Mouse (Mus musculus) hindbrain, embryonic 15.5 days (tissue): ENCODE measurements at regions not wholly inside any gene's neighbourhood (a gene's known extent, or its start where the extent isn't known, plus 50 kb on each side); places are given as distances from the start of the nearest gene placed in this dataset.

Experiments used
- ATAC-seq: fragments of 200-750 bp; cut with Nextera tagmentation; 2 replicates; pipeline ENCODE4 v1.8.0; 2017; ENCODE audit warnings: low read depth, moderate number of reproducible peaks, moderate TSS enrichment; ENCODE audit not compliant: low FRiP score
- H3K27ac ChIP-seq: fragments of 300-500 bp; sonication (generic); replicated peaks from 2 replicates; pipeline ENCODE4 v1.5.1; 2015; ENCODE audit warnings: mild to moderate bottlenecking, inconsistent platforms
- H3K27me3 ChIP-seq: fragments of 300-500 bp; sonication (generic); 2 replicates; pipeline ENCODE4 v1.6.1; 2015; ENCODE audit warnings: control low read depth, inconsistent platforms
- H3K36me3 ChIP-seq: fragments of 300-500 bp; sonication (generic); 2 replicates; pipeline ENCODE4 v1.6.1; 2015; ENCODE audit warnings: control low read depth, inconsistent platforms
- H3K4me1 ChIP-seq: fragments of 300-500 bp; sonication (generic); replicated peaks from 2 replicates; pipeline ENCODE4 v1.6.1; 2015; ENCODE audit warnings: control low read depth, inconsistent platforms
- H3K4me2 ChIP-seq: fragments of 300-500 bp; sonication (generic); 2 replicates; pipeline ENCODE4 v1.6.1; 2015; ENCODE audit warnings: moderate library complexity, mild to moderate bottlenecking, inconsistent platforms
- H3K4me3 ChIP-seq: fragments of 300-500 bp; sonication (generic); 2 replicates; pipeline ENCODE4 v1.5.1; 2015; ENCODE audit warnings: mild to moderate bottlenecking, inconsistent platforms
- H3K9ac ChIP-seq: fragments of 300-500 bp; sonication (generic); 2 replicates; pipeline ENCODE4 v1.6.1; 2015; ENCODE audit warnings: inconsistent platforms
- H3K9me3 ChIP-seq: fragments of 300-500 bp; sonication (generic); 2 replicates; pipeline ENCODE4 v1.6.1; 2016; ENCODE audit warnings: control low read depth, inconsistent platforms
- WGBS: fragments of 180-500 bp; shearing (Covaris S2); methylation state at CpG from one replicate; pipeline ENCODE4 v1.1.7; 2015; 5-methylcytosine and 5-hydroxymethylcytosine counted together

- no peaks in the 10 kb centered on the region for H3K36me3 ChIP-seq
- no peak overlapping the region for H3K27ac ChIP-seq
- no peaks in the 10 kb centered on the region for H3K27me3 ChIP-seq
- H3K9ac ChIP-seq, result no peak overlapping the region
- no peaks in the 10 kb centered on the region for H3K9me3 ChIP-seq
- ATAC-seq, result no peak
- H3K4me1 ChIP-seq, result no peaks in the 10 kb centered on the region
- H3K4me2 ChIP-seq, result no peak overlapping the region
- no peak overlapping the region for H3K4me3 ChIP-seq
Measured at GRCm38 (mm10) chr7:71092825-71093224, 258.5 kb downstream of the Gm10295 start.

DNA sequence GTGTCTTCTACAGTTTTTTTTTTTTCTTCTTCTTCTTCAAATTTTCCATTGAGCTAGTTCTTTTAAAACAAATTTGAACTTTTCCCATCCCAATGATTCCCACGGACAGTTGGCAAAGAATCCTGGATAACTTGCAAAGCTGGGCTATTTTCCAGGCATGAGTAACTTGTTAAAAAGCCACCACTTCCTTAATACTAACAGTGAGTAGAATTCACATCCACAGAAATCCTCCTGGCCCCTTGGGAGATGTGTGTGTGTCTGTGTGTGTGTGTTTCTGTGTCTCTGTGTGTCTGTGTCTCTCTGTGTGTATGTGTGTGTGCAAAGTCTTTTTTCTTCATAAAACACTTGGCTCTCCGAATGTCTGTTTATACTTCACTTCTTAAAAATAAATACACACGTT is 259.0 kb downstream of the Gm10295 start:
- WGBS, result 73% methylated on average over 3 of the region's 3 CpGs
- Histone ChIP-seq H3K27ac (no peak overlapping the region), H3K27me3 (no peaks in the 10 kb centered on the region), H3K9me3 (no peaks in the 10 kb centered on the region), H3K9ac (no peak overlapping the region), H3K4me1 (no peaks in the 10 kb centered on the region), H3K4me3 (no peak overlapping the region), H3K4me2 (no peak overlapping the region), H3K36me3 (no peaks in the 10 kb centered on the region)
- ATAC-seq, result no peak

DNA sequence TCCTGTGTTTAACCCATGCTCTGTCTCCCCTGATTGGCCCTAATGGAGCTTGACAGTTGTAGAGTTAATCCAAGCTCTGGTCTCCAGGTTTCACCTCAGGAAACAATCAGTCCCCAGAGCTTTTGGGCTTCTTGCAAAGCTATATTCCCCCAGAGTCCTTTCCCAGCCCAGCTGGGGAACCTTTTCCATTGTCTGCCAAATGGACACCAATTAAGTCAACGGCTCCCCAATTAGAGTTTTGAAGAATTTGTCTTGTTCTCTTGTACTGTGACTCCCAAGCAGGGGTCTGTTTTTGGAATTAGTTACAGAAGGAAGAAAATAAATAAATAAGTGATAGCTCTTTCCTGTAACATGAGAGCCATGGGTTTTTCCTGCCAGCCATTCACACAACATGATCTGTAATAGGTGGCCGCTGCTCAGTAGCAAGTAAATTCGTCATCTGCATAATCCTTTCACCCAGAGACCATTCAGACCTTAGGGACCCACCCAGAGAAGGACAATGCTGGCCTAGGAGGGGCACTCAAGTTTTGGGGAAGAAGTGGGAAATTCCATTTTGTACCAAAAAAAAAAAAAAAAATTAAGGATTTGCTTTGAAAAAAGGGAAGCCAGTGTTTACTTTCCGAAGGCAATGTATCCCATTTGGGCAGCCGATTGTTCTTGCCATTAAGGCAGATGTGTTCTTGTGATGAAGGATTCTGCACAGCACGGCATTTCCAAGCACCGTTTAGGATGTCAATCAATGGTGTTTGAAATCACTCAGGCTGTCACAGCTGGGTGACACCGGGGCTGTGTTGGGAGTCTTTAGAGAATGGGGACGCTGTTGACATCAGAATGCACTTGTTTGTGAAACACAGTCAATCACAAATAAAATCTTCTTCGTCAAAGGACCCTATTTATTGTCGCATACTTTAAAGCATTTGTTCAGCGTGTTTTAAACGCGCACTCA is 286.6 kb downstream of the Gm10295 start:
- Histone ChIP-seq H3K4me2 (0 out of 2 replicates have a peak overlapping the region, but pooled peaks have one; percentile 4), H3K27ac (no peak overlapping the region), H3K4me1 (peaks cover 7% of the 10 kb centered on the region; the same call in 1 of the 2 replicates), H3K9ac (no peak overlapping the region), H3K36me3 (no peaks in the 10 kb centered on the region), H3K9me3 (no peaks in the 10 kb centered on the region), H3K27me3 (no peaks in the 10 kb centered on the region), H3K4me3 (no peak overlapping the region)
- 16% methylated on average over 14 of the region's 14 CpGs for WGBS
- no peak for ATAC-seq

DNA sequence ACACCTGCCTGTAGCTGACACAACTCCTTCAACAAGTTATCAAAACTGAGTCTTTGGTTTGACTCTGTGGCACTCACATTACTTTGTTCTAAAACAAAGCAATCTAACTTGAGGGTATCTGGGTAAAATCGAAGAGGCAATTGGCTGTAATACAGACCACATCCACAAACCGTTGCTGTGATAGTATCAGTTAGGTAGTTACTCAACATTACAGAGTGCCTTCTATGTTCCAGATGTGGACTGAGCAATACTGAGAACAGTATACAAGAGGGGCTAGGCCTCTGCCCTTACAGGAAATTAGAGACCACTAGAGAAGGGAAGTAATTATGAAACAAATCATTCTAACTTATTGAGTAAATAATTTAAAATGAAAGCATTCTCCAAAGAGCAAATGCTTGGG is 300.5 kb downstream of the Gm10295 start:
- Histone ChIP-seq H3K27me3 (no peaks in the 10 kb centered on the region), H3K36me3 (no peaks in the 10 kb centered on the region), H3K9ac (no peak overlapping the region), H3K4me1 (peaks cover 6% of the 10 kb centered on the region), H3K27ac (no peak overlapping the region), H3K9me3 (no peaks in the 10 kb centered on the region), H3K4me2 (no peak overlapping the region), H3K4me3 (no peak overlapping the region)
- no peak for ATAC-seq
- 86% methylated on average over 2 of the region's 2 CpGs for WGBS

- WGBS, result 66% methylated on average over 3 of the region's 3 CpGs
- no peak for ATAC-seq
- Histone ChIP-seq H3K36me3 (no peaks in the 10 kb centered on the region), H3K27ac (no peak overlapping the region), H3K9ac (no peak overlapping the region), H3K4me3 (no peak overlapping the region), H3K4me1 (peaks cover 6% of the 10 kb centered on the region), H3K9me3 (no peaks in the 10 kb centered on the region), H3K4me2 (0 out of 2 replicates have a peak overlapping the region, but pooled peaks have one; percentile 30), H3K27me3 (no peaks in the 10 kb centered on the region)
Measured at GRCm38 (mm10) chr7:71047201-71047600, 304.1 kb downstream of the Gm10295 start.

DNA sequence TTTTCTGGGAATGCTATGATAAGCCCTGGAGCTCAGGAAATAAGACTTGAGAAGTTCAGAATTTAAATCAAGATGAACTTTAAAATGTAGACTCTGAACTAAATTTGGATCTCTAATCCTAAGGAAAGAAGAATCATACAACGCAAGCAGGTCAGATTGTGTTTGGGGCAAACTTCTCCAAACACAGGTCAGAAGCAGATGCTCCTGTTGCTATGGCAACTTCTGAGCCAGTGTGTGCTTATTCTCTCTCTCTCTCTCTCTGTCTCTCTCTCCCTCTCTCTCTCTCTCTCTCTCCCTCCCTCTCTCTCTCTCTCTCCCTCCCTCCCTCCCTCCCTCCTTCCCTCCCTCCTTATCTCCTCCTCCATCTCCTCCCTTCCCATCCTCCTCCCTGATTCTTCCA is 304.7 kb downstream of the Gm10295 start:
- ATAC-seq, result no peak

GRCm38 (mm10) chr7:71043789-71044188 is 307.5 kb downstream of the Gm10295 start:
- Histone ChIP-seq H3K9me3 (no peaks in the 10 kb centered on the region), H3K36me3 (no peaks in the 10 kb centered on the region), H3K27me3 (no peaks in the 10 kb centered on the region), H3K9ac (no peak overlapping the region), H3K4me1 (peaks cover 6% of the 10 kb centered on the region), H3K4me3 (no peak overlapping the region), H3K27ac (no peak overlapping the region), H3K4me2 (no peak overlapping the region)
- no peak for ATAC-seq
- WGBS, result 80% methylated on average over 5 of the region's 5 CpGs

More for the DNA sequence above, 304.7 kb downstream of the Gm10295 start:
- Histone ChIP-seq H3K4me3 (no peak overlapping the region), H3K36me3 (no peaks in the 10 kb centered on the region), H3K4me1 (peaks cover 6% of the 10 kb centered on the region), H3K9me3 (no peaks in the 10 kb centered on the region), H3K4me2 (no peak overlapping the region), H3K9ac (no peak overlapping the region), H3K27ac (no peak overlapping the region), H3K27me3 (no peaks in the 10 kb centered on the region)
- WGBS, result 52% methylated on average over 1 of the region's 1 CpGs

GRCm38 (mm10) chr7:71043128-71043527 is 308.2 kb downstream of the Gm10295 start:
- Histone ChIP-seq H3K36me3 (no peaks in the 10 kb centered on the region), H3K4me3 (no peak overlapping the region), H3K9ac (no peak overlapping the region), H3K27me3 (no peaks in the 10 kb centered on the region), H3K4me1 (peaks cover 6% of the 10 kb centered on the region), H3K27ac (no peak overlapping the region), H3K9me3 (no peaks in the 10 kb centered on the region), H3K4me2 (no peak overlapping the region)
- 63% methylated on average over 8 of the region's 8 CpGs for WGBS
- ATAC-seq, result no peak

GRCm38 (mm10) chr7:71041388-71041787 is 309.9 kb downstream of the Gm10295 start:
- Histone ChIP-seq H3K9ac (no peak overlapping the region), H3K27ac (no peak overlapping the region), H3K4me1 (no peaks in the 10 kb centered on the region), H3K9me3 (no peaks in the 10 kb centered on the region), H3K4me3 (no peak overlapping the region), H3K4me2 (no peak overlapping the region), H3K36me3 (no peaks in the 10 kb centered on the region), H3K27me3 (no peaks in the 10 kb centered on the region)
- no peak for ATAC-seq
- 65% methylated on average over 3 of the region's 3 CpGs for WGBS

GRCm38 (mm10) chr7:71040846-71041245 is 310.4 kb downstream of the Gm10295 start:
- Histone ChIP-seq H3K4me3 (no peak overlapping the region), H3K4me1 (no peaks in the 10 kb centered on the region), H3K9me3 (no peaks in the 10 kb centered on the region), H3K4me2 (no peak overlapping the region), H3K9ac (no peak overlapping the region), H3K27me3 (no peaks in the 10 kb centered on the region), H3K36me3 (no peaks in the 10 kb centered on the region), H3K27ac (no peak overlapping the region)
- WGBS, result 79% methylated on average over 3 of the region's 3 CpGs
- ATAC-seq, result no peak

- no peak for ATAC-seq
- Histone ChIP-seq H3K4me3 (no peak overlapping the region), H3K9me3 (no peaks in the 10 kb centered on the region), H3K27me3 (no peaks in the 10 kb centered on the region), H3K27ac (no peak overlapping the region), H3K4me2 (no peak overlapping the region), H3K4me1 (no peaks in the 10 kb centered on the region), H3K9ac (no peak overlapping the region), H3K36me3 (no peaks in the 10 kb centered on the region)
- 86% methylated on average over 5 of the region's 5 CpGs for WGBS
Measured at GRCm38 (mm10) chr7:71038537-71038936, 312.7 kb downstream of the Gm10295 start.

DNA sequence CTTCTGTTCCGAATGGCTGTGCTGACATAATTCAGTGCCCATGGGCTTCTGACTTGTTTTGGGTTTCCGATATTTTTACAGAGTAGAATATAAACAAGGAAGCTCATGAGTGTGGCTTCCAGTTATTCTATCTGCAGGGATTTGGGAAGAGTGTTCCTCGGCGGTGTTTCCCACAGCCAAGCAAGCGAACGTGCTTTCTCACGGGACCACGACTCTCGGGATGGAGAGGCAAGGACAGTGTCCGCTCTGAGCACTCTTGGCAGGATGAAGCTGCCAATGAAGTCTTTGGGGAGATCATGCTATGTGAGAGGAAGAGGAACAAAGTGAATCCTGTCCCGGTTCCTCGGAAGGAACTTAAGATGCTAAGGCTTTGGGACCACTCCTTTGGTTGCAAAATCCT is 318.2 kb downstream of the Gm10295 start:
- H3K27ac ChIP-seq, result no peak overlapping the region
- ATAC-seq, result no peak
- no peaks in the 10 kb centered on the region for H3K36me3 ChIP-seq
- 75% methylated on average over 12 of the region's 12 CpGs for WGBS
- H3K4me1 ChIP-seq, result no peaks in the 10 kb centered on the region
- no peaks in the 10 kb centered on the region for H3K9me3 ChIP-seq
- no peak overlapping the region for H3K4me3 ChIP-seq
- no peaks in the 10 kb centered on the region for H3K27me3 ChIP-seq
- no peak overlapping the region for H3K4me2 ChIP-seq
- H3K9ac ChIP-seq, result no peak overlapping the region
